Mouse (Mus musculus) CD8-positive naive resting alpha-beta T cell, adult 2 months (primary cell): Measurements from ENCODE around the gene Mfsd4b2.

ENCODE experiments used
- DNase-seq, 2 experiments: peaks; one replicate each; pipeline ENCODE4 v3.0.0; 2022; ENCODE audit warnings: low read depth in 2 of 2, low spot score in 2 of 2

Mfsd4b2 gene

DNA sequence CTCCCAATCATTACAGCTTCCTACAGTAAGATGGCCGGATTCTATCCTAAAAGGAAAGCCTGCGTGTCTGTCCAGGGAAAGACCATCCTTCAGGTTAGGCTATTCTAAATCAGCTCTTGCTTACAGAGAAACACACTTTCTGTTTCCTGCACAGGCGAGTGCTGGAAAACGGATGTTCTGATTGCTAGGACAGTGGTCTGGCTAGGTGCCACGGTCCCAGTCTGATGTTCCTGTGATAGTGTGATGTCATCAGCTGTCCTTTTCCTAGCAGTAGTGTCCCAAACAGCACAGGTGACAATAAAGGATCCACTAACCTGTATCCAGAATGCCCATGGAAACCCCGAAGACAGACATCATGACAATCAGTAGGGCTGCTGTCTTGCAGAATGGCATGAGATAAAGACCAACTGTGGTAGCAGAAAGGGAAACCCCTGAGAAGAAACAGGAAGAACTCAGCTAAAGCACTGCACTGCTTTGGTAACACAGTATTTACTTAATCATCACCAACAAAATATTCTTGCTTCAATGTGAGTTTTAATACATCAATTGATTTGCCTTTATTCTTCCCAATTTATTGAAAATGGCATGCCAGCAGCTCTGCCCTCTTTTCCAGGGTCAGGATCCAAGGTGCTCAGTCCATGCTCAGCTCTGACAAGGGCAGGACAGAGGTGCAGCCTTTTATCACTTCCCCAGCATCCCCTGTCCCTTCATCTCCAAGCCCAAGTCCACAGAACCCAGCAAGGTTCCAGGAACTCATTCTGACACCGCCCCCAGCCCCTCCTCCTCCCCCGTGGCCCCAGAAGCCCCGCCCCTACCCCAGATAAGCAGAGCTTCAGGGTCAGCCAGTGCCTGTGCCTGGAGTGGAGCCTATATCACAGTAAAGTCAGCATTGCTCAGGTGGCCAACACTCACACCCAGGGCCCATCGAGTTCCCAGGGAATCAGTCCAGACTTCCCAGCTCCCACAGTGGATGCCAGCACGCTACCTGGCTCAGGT, 32.7 kb downstream of the Mfsd4b2 start:
- DNase-seq, result no peak

DNA sequence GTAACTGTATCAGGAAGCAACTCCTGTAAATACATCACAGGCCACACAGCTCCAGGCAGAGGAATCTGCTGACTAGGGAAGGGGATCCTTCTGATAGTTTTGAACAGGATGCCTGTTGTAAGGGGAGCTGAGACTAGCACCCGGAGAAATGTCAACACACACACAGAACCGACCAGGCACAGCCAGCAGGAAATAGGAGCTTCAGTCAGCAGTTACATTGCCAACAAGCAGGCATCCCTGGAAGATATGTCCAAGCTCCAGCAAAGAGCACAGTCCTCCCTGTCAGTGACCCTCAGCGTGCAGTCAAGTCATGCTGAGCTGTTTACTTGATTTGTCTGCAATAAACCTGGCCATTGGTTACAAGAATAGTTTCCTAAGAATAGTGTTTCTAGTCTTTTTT, 38.1 kb downstream of the Mfsd4b2 start:
- DNase-seq, result no peak
